Mouse (Mus musculus): Measurements from ENCODE around the gene Klf6. TPM values are rescaled to one million over a fixed set of nuclear protein-coding genes. Genes with fewer than 3 reads are reported as not detected.

Klf6 gene
- polyA plus RNA-seq, 1 experiment from 2014 or later: 21.5 TPM

GRCm38 (mm10) chr13:5913201-5913600 lies 51.9 kb downstream of the Klf6 start:
- no peak for ATAC-seq (ENCODE audit: low read depth)
- Histone ChIP-seq H3K4me2 (ENCODE audit: low read depth, low read length) (no peak overlapping the region), H3K4me3 (ENCODE audit: low read depth, low read length) (no peak overlapping the region), H3K27me3 (ENCODE audit: control insufficient read depth, insufficient read depth, low read depth, low read length) (no peaks in the 10 kb centered on the region), H3K9me3 (replicated peaks; ENCODE audit: control insufficient read depth, low read length) (no peaks in the 10 kb centered on the region), H3K9ac (ENCODE audit: low read depth, low read length) (no peak overlapping the region), H3K27ac (ENCODE audit: low read length) (no peak overlapping the region), H3K4me1 (ENCODE audit: control insufficient read depth, low read depth, low read length) (no peaks in the 10 kb centered on the region), H3K36me3 (ENCODE audit: control insufficient read depth, insufficient read depth) (no peaks in the 10 kb centered on the region)
- WGBS (ENCODE audit: insufficient replicate concordance): 36% methylated on average over 3 of the region's 3 CpGs

DNA sequence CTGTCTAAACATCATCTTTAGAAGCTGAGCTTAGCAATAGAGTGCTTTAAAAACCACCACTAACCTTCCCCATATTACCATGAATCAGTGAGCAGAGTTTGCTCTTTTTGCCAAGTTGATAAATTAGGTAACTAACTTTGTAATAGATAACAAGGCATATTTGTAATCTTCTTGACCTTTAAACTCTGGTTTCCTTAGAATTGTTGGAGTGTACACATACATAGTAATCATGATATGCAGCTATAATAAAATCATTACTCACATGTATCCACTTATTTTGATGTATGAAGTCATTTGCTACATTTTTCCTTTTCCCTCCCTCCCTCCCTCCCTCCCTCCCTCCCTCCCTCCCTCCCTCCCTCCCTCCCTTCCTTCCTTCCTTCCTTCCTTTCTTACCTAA lies 56.1 kb downstream of the Klf6 start:
- no peak overlapping the region for H3K9ac ChIP-seq (ENCODE audit: low read depth, low read length)
- H3K4me1 ChIP-seq (ENCODE audit: control insufficient read depth, low read depth, low read length): no peaks in the 10 kb centered on the region
- H3K27me3 ChIP-seq (ENCODE audit: control insufficient read depth, insufficient read depth, low read depth, low read length): no peaks in the 10 kb centered on the region
- no peak overlapping the region for H3K4me2 ChIP-seq (ENCODE audit: low read depth, low read length)
- no peak for ATAC-seq (ENCODE audit: low read depth)
- H3K27ac ChIP-seq (ENCODE audit: low read length): no peak overlapping the region
- no peak overlapping the region for H3K4me3 ChIP-seq (ENCODE audit: low read depth, low read length)
- no peaks in the 10 kb centered on the region for H3K9me3 ChIP-seq (replicated peaks; ENCODE audit: control insufficient read depth, low read length)
- H3K36me3 ChIP-seq (ENCODE audit: control insufficient read depth, insufficient read depth): no peaks in the 10 kb centered on the region

GRCm38 (mm10) chr13:5919966-5920365 lies 58.7 kb downstream of the Klf6 start:
- H3K27ac ChIP-seq (ENCODE audit: low read length): no peak overlapping the region
- no peaks in the 10 kb centered on the region for H3K36me3 ChIP-seq (ENCODE audit: control insufficient read depth, insufficient read depth)
- H3K4me1 ChIP-seq (ENCODE audit: control insufficient read depth, low read depth, low read length): no peaks in the 10 kb centered on the region
- H3K4me3 ChIP-seq (ENCODE audit: low read depth, low read length): no peak overlapping the region
- H3K4me2 ChIP-seq (ENCODE audit: low read depth, low read length): no peak overlapping the region
- WGBS (ENCODE audit: insufficient replicate concordance): 51% methylated on average over 4 of the region's 4 CpGs
- ATAC-seq (ENCODE audit: low read depth): no peak
- H3K9ac ChIP-seq (ENCODE audit: low read depth, low read length): no peak overlapping the region
- H3K9me3 ChIP-seq (replicated peaks; ENCODE audit: control insufficient read depth, low read length): no peaks in the 10 kb centered on the region
- no peaks in the 10 kb centered on the region for H3K27me3 ChIP-seq (ENCODE audit: control insufficient read depth, insufficient read depth, low read depth, low read length)

Small RNA genes lying within 50 kb of the gene (microRNA-seq; reads per million reads assigned to microRNA genes)
- not detected for gene Gm26043

All from liver, embryonic 16.5 days (tissue).